Mouse (Mus musculus): ENCODE data around the gene Gimap7. TPM values are rescaled to one million over a fixed set of nuclear protein-coding genes. Genes with fewer than 3 reads are reported as not detected.

Gene Gimap7
- polyA plus RNA-seq, 1 experiment from 2014 or later: not detected

GRCm38 (mm10) chr6:48685694-48686665 lies 32.4 kb upstream of the Gimap7 start:
- no peaks in the 10 kb centered on the region for H3K9me3 ChIP-seq (replicated peaks; ENCODE audit: control insufficient read depth, low read length)
- WGBS: 84% methylated on average over 7 of the region's 7 CpGs
- no peaks in the 10 kb centered on the region for H3K36me3 ChIP-seq (ENCODE audit: control insufficient read depth, insufficient read depth, low read length)
- H3K9ac ChIP-seq (ENCODE audit: low read length): no peak overlapping the region
- no peaks in the 10 kb centered on the region for H3K4me1 ChIP-seq (ENCODE audit: control insufficient read depth, insufficient read depth, low read length)
- ATAC-seq (no peak), DNase-seq (ENCODE audit: low spot score) (no peak)
- H3K4me2 ChIP-seq (ENCODE audit: low read length): no peak overlapping the region
- no peak overlapping the region for H3K27ac ChIP-seq (ENCODE audit: low read depth, low read length)
- no peaks in the 10 kb centered on the region for H3K27me3 ChIP-seq (replicated peaks; ENCODE audit: control insufficient read depth, insufficient read depth, low read length)
- no peak overlapping the region for H3K4me3 ChIP-seq (ENCODE audit: low read depth, low read length)

GRCm38 (mm10) chr6:48687077-48687476 lies 31.3 kb upstream of the Gimap7 start:
- WGBS: 64% methylated on average over 2 of the region's 2 CpGs
- no peaks in the 10 kb centered on the region for H3K36me3 ChIP-seq (ENCODE audit: control insufficient read depth, insufficient read depth, low read length)
- no peaks in the 10 kb centered on the region for H3K27me3 ChIP-seq (replicated peaks; ENCODE audit: control insufficient read depth, insufficient read depth, low read length)
- H3K9me3 ChIP-seq (replicated peaks; ENCODE audit: control insufficient read depth, low read length): no peaks in the 10 kb centered on the region
- no peak overlapping the region for H3K4me3 ChIP-seq (ENCODE audit: low read depth, low read length)
- ATAC-seq (no peak), DNase-seq (ENCODE audit: low spot score) (no peak)
- no peak overlapping the region for H3K27ac ChIP-seq (ENCODE audit: low read depth, low read length)
- H3K4me2 ChIP-seq (ENCODE audit: low read length): no peak overlapping the region
- no peaks in the 10 kb centered on the region for H3K4me1 ChIP-seq (ENCODE audit: control insufficient read depth, insufficient read depth, low read length)
- no peak overlapping the region for H3K9ac ChIP-seq (ENCODE audit: low read length)

GRCm38 (mm10) chr6:48689320-48689719 lies 29.1 kb upstream of the Gimap7 start:
- 94% methylated on average over 2 of the region's 2 CpGs for whole genome bisulfite sequencing
- no peaks in the 10 kb centered on the region for H3K9me3 ChIP-seq (replicated peaks; ENCODE audit: control insufficient read depth, low read length)
- H3K4me3 ChIP-seq (ENCODE audit: low read depth, low read length): no peak overlapping the region
- H3K27ac ChIP-seq (ENCODE audit: low read depth, low read length): no peak overlapping the region
- no peak overlapping the region for H3K4me2 ChIP-seq (ENCODE audit: low read length)
- ATAC-seq: no peak
- H3K4me1 ChIP-seq (ENCODE audit: control insufficient read depth, insufficient read depth, low read length): no peaks in the 10 kb centered on the region
- DNase-seq (ENCODE audit: low spot score): no peak
- H3K36me3 ChIP-seq (ENCODE audit: control insufficient read depth, insufficient read depth, low read length): no peaks in the 10 kb centered on the region
- H3K27me3 ChIP-seq (replicated peaks; ENCODE audit: control insufficient read depth, insufficient read depth, low read length): no peaks in the 10 kb centered on the region
- no peak overlapping the region for H3K9ac ChIP-seq (ENCODE audit: low read length)

GRCm38 (mm10) chr6:48692962-48693361 lies 25.5 kb upstream of the Gimap7 start:
- Histone ChIP-seq H3K9me3 (replicated peaks; ENCODE audit: control insufficient read depth, low read length) (no peaks in the 10 kb centered on the region), H3K4me3 (ENCODE audit: low read depth, low read length) (no peak overlapping the region), H3K4me1 (ENCODE audit: control insufficient read depth, insufficient read depth, low read length) (no peaks in the 10 kb centered on the region), H3K36me3 (ENCODE audit: control insufficient read depth, insufficient read depth, low read length) (no peaks in the 10 kb centered on the region), H3K27me3 (replicated peaks; ENCODE audit: control insufficient read depth, insufficient read depth, low read length) (no peaks in the 10 kb centered on the region), H3K9ac (ENCODE audit: low read length) (no peak overlapping the region), H3K27ac (ENCODE audit: low read depth, low read length) (no peak overlapping the region), H3K4me2 (ENCODE audit: low read length) (no peak overlapping the region)
- DNase-seq (ENCODE audit: low spot score): no peak
- no peak for ATAC-seq
- 92% methylated on average over 6 of the region's 6 CpGs for WGBS

- ATAC-seq (no peak), DNase-seq (ENCODE audit: low spot score) (no peak)
- H3K36me3 ChIP-seq (ENCODE audit: control insufficient read depth, insufficient read depth, low read length): no peaks in the 10 kb centered on the region
- H3K4me2 ChIP-seq (ENCODE audit: low read length): no peak overlapping the region
- no peak overlapping the region for H3K27ac ChIP-seq (ENCODE audit: low read depth, low read length)
- H3K9ac ChIP-seq (ENCODE audit: low read length): no peak overlapping the region
- no peak overlapping the region for H3K4me3 ChIP-seq (ENCODE audit: low read depth, low read length)
- H3K9me3 ChIP-seq (replicated peaks; ENCODE audit: control insufficient read depth, low read length): no peaks in the 10 kb centered on the region
- no peaks in the 10 kb centered on the region for H3K27me3 ChIP-seq (replicated peaks; ENCODE audit: control insufficient read depth, insufficient read depth, low read length)
- H3K4me1 ChIP-seq (ENCODE audit: control insufficient read depth, insufficient read depth, low read length): no peaks in the 10 kb centered on the region
- 67% methylated on average over 4 of the region's 4 CpGs for WGBS
Observed at GRCm38 (mm10) chr6:48696830-48697554, 21.4 kb upstream of the Gimap7 start.

- Histone ChIP-seq H3K27ac (ENCODE audit: low read depth, low read length) (no peak overlapping the region), H3K4me2 (ENCODE audit: low read length) (no peak overlapping the region), H3K4me1 (ENCODE audit: control insufficient read depth, insufficient read depth, low read length) (no peaks in the 10 kb centered on the region), H3K4me3 (ENCODE audit: low read depth, low read length) (no peak overlapping the region), H3K9me3 (replicated peaks; ENCODE audit: control insufficient read depth, low read length) (no peaks in the 10 kb centered on the region), H3K9ac (ENCODE audit: low read length) (no peak overlapping the region), H3K27me3 (replicated peaks; ENCODE audit: control insufficient read depth, insufficient read depth, low read length) (no peaks in the 10 kb centered on the region), H3K36me3 (ENCODE audit: control insufficient read depth, insufficient read depth, low read length) (no peaks in the 10 kb centered on the region)
- no peak for ATAC-seq
- DNase-seq (ENCODE audit: low spot score): no peak
- 19% methylated on average over 1 of the region's 1 CpGs for WGBS
Observed at GRCm38 (mm10) chr6:48697555-48697930, 20.9 kb upstream of the Gimap7 start.

- no peaks in the 10 kb centered on the region for H3K9me3 ChIP-seq (replicated peaks; ENCODE audit: control insufficient read depth, low read length)
- ATAC-seq (no peak), DNase-seq (ENCODE audit: low spot score) (no peak)
- no peak overlapping the region for H3K4me2 ChIP-seq (ENCODE audit: low read length)
- no peak overlapping the region for H3K4me3 ChIP-seq (ENCODE audit: low read depth, low read length)
- 79% methylated on average over 7 of the region's 7 CpGs for WGBS
- no peak overlapping the region for H3K27ac ChIP-seq (ENCODE audit: low read depth, low read length)
- H3K36me3 ChIP-seq (ENCODE audit: control insufficient read depth, insufficient read depth, low read length): no peaks in the 10 kb centered on the region
- no peaks in the 10 kb centered on the region for H3K4me1 ChIP-seq (ENCODE audit: control insufficient read depth, insufficient read depth, low read length)
- H3K9ac ChIP-seq (ENCODE audit: low read length): no peak overlapping the region
- no peaks in the 10 kb centered on the region for H3K27me3 ChIP-seq (replicated peaks; ENCODE audit: control insufficient read depth, insufficient read depth, low read length)
Observed at GRCm38 (mm10) chr6:48698066-48698856, 20.2 kb upstream of the Gimap7 start.

- H3K9me3 ChIP-seq (replicated peaks; ENCODE audit: control insufficient read depth, low read length): no peaks in the 10 kb centered on the region
- H3K36me3 ChIP-seq (ENCODE audit: control insufficient read depth, insufficient read depth, low read length): no peaks in the 10 kb centered on the region
- 88% methylated on average over 3 of the region's 3 CpGs for WGBS
- no peak overlapping the region for H3K4me2 ChIP-seq (ENCODE audit: low read length)
- DNase-seq (ENCODE audit: low spot score) (no peak), ATAC-seq (no peak)
- H3K4me1 ChIP-seq (ENCODE audit: control insufficient read depth, insufficient read depth, low read length): no peaks in the 10 kb centered on the region
- H3K27ac ChIP-seq (ENCODE audit: low read depth, low read length): no peak overlapping the region
- H3K9ac ChIP-seq (ENCODE audit: low read length): no peak overlapping the region
- no peaks in the 10 kb centered on the region for H3K27me3 ChIP-seq (replicated peaks; ENCODE audit: control insufficient read depth, insufficient read depth, low read length)
- no peak overlapping the region for H3K4me3 ChIP-seq (ENCODE audit: low read depth, low read length)
Observed at GRCm38 (mm10) chr6:48698888-48699287, 19.5 kb upstream of the Gimap7 start.
